Mouse (Mus musculus) heart, embryonic 16.5 days (tissue): Measurements from ENCODE around the gene Rufy2. TPM values are rescaled to one million over a fixed set of nuclear protein-coding genes. Genes with fewer than 3 reads are reported as not detected.
A peak's percentile ranks its signal among the peaks of the same experiment; 100 is the strongest.

Experiments
- ATAC-seq: fragments of 200-750 bp; cut with Nextera tagmentation; replicated peaks from 2 replicates; pipeline ENCODE4 v1.8.0; 2017; ENCODE audit warnings: moderate number of reproducible peaks; ENCODE audit not compliant: insufficient read depth, low FRiP score; ENCODE audit errors: extremely low read depth
- H3K27ac ChIP-seq: fragments of 300-500 bp; sonication (generic); 2 replicates; pipeline ENCODE4 v1.5.1; 2014; ENCODE audit warnings: mild to moderate bottlenecking, low read length, control low read depth, moderate library complexity
- H3K27me3 ChIP-seq: fragments of 300-500 bp; sonication (generic); 2 replicates; pipeline ENCODE4 v1.6.1; 2014; ENCODE audit warnings: low read length, mixed read lengths; ENCODE audit not compliant: control insufficient read depth, insufficient read depth
- H3K36me3 ChIP-seq: fragments of 300-500 bp; sonication (generic); 2 replicates; pipeline ENCODE4 v1.6.1; 2014; ENCODE audit not compliant: control insufficient read depth, insufficient read depth
- H3K4me1 ChIP-seq: fragments of 300-500 bp; sonication (generic); 2 replicates; pipeline ENCODE4 v1.6.1; 2014; ENCODE audit warnings: low read length, mixed read lengths; ENCODE audit not compliant: control insufficient read depth, insufficient read depth
- H3K4me2 ChIP-seq: fragments of 300-500 bp; sonication (generic); 2 replicates; pipeline ENCODE4 v1.6.1; 2014; ENCODE audit warnings: low read depth, mild to moderate bottlenecking, control low read depth, low read length
- H3K4me3 ChIP-seq: fragments of 300-500 bp; sonication (generic); 2 replicates; pipeline ENCODE4 v1.5.1; 2014; ENCODE audit warnings: mild to moderate bottlenecking, control low read depth, low read length
- H3K9ac ChIP-seq: fragments of 300-500 bp; sonication (generic); 2 replicates; pipeline ENCODE4 v1.6.1; 2014; ENCODE audit warnings: low read length, control low read depth
- H3K9me3 ChIP-seq: fragments of 300-500 bp; sonication (generic); replicated peaks from 2 replicates; pipeline ENCODE4 v1.6.1; 2016; ENCODE audit warnings: low read length; ENCODE audit not compliant: control insufficient read depth
- WGBS: fragments of 180-500 bp; shearing (Covaris S2); extraction: QIAGEN DNeasy Blood & Tissue Kit; methylation state at CpG from one replicate; pipeline ENCODE4 v1.1.7; 2014; 5-methylcytosine and 5-hydroxymethylcytosine counted together
- polyA plus RNA-seq: library from polyadenylated mRNA; unstranded; fragments of >200 nt; fragmentation: Nextera tagmentation; extraction: Ambion mirVana; gene quantifications from 2 replicates; pipeline ENCODE4 v1.2.1, GENCODE M21; 2015

The Rufy2 gene
- polyA plus RNA-seq, 1 experiment from 2014 or later, result 16.5 TPM

GRCm38 (mm10) chr10:63023121-63023748 is 43.2 kb downstream of the Rufy2 start:
- under 1% methylated on average over 66 of the region's 68 CpGs for WGBS

GRCm38 (mm10) chr10:63023749-63024579 is 43.9 kb downstream of the Rufy2 start, which contains the start of the genes Hnrnph3 and Pbld2:
TSS of gene Hnrnph3 (minus strand) at chr10:63024217.
TSS of gene Pbld2 (plus strand) at chr10:63024315.
- Histone ChIP-seq H3K9me3 (no peaks in the 10 kb centered on the region), H3K9ac (peak within 1 kb of the TSS; percentile 100), H3K27ac (peak within 1 kb of the TSS; percentile 99), H3K4me1 (peaks cover 26% of the 10 kb centered on the region), H3K27me3 (no peaks in the 10 kb centered on the region), H3K36me3 (no peaks in the 10 kb centered on the region), H3K4me3 (peak within 1 kb of the TSS; percentile 98), H3K4me2 (peak within 1 kb of the TSS; percentile 84)
- peak; percentile 94 for ATAC-seq
- under 1% methylated on average over 69 of the region's 69 CpGs for WGBS

More at GRCm38 (mm10) chr10:63023121-63023748, 43.2 kb downstream of the Rufy2 start:
- peak overlapping the region; percentile 100 for H3K9ac ChIP-seq
- peak overlapping the region; percentile 98 for H3K4me3 ChIP-seq
- H3K4me1 ChIP-seq, result peaks cover 29% of the 10 kb centered on the region
- no peaks in the 10 kb centered on the region for H3K9me3 ChIP-seq
- no peaks in the 10 kb centered on the region for H3K36me3 ChIP-seq
- H3K4me2 ChIP-seq, result peak overlapping the region; percentile 74
- H3K27me3 ChIP-seq, result no peaks in the 10 kb centered on the region
- peak; percentile 34 for ATAC-seq
- H3K27ac ChIP-seq, result peak overlapping the region; percentile 99

- H3K36me3 ChIP-seq, result no peaks in the 10 kb centered on the region
- H3K27me3 ChIP-seq, result no peaks in the 10 kb centered on the region
- H3K4me2 ChIP-seq, result peak overlapping the region; percentile 84
- ATAC-seq, result peak; percentile 63
- under 1% methylated on average over 8 of the region's 8 CpGs for WGBS
- peak overlapping the region; percentile 99 for H3K27ac ChIP-seq
- peak overlapping the region; percentile 81 for H3K9ac ChIP-seq
- H3K9me3 ChIP-seq, result no peaks in the 10 kb centered on the region
- peak overlapping the region; percentile 98 for H3K4me3 ChIP-seq
- peaks cover 25% of the 10 kb centered on the region for H3K4me1 ChIP-seq
Measured at GRCm38 (mm10) chr10:63024580-63024910, 44.5 kb downstream of the Rufy2 start.

- peaks cover 24% of the 10 kb centered on the region for H3K4me1 ChIP-seq
- H3K27ac ChIP-seq, result peak overlapping the region; percentile 99
- 45% methylated on average over 2 of the region's 2 CpGs for WGBS
- H3K4me3 ChIP-seq, result peak overlapping the region; percentile 98
- H3K9ac ChIP-seq, result peak overlapping the region; percentile 81
- H3K9me3 ChIP-seq, result no peaks in the 10 kb centered on the region
- H3K27me3 ChIP-seq, result no peaks in the 10 kb centered on the region
- ATAC-seq, result no peak
- no peaks in the 10 kb centered on the region for H3K36me3 ChIP-seq
- peak overlapping the region; percentile 84 for H3K4me2 ChIP-seq
Measured at GRCm38 (mm10) chr10:63025016-63025415, 45.0 kb downstream of the Rufy2 start.

- WGBS, result 80% methylated on average over 6 of the region's 6 CpGs
- ATAC-seq, result no peak
- no peaks in the 10 kb centered on the region for H3K9me3 ChIP-seq
- peak overlapping the region; percentile 84; the same call in 1 of the 2 replicates for H3K4me2 ChIP-seq
- peak overlapping the region; percentile 99 for H3K27ac ChIP-seq
- no peaks in the 10 kb centered on the region for H3K36me3 ChIP-seq
- H3K9ac ChIP-seq, result no peak overlapping the region
- H3K4me3 ChIP-seq, result no peak overlapping the region
- no peaks in the 10 kb centered on the region for H3K27me3 ChIP-seq
- peaks cover 21% of the 10 kb centered on the region for H3K4me1 ChIP-seq
Measured at GRCm38 (mm10) chr10:63025491-63026011, 45.5 kb downstream of the Rufy2 start.

- peaks cover 17% of the 10 kb centered on the region for H3K4me1 ChIP-seq
- no peak for ATAC-seq
- no peaks in the 10 kb centered on the region for H3K27me3 ChIP-seq
- no peaks in the 10 kb centered on the region for H3K36me3 ChIP-seq
- no peaks in the 10 kb centered on the region for H3K9me3 ChIP-seq
- H3K4me2 ChIP-seq, result no peak overlapping the region
- 58% methylated on average over 8 of the region's 8 CpGs for WGBS
- H3K27ac ChIP-seq, result no peak overlapping the region
- H3K4me3 ChIP-seq, result no peak overlapping the region
- H3K9ac ChIP-seq, result no peak overlapping the region
Measured at GRCm38 (mm10) chr10:63026156-63026794, 46.3 kb downstream of the Rufy2 start.

- H3K9ac ChIP-seq, result no peak overlapping the region
- no peaks in the 10 kb centered on the region for H3K9me3 ChIP-seq
- no peaks in the 10 kb centered on the region for H3K36me3 ChIP-seq
- ATAC-seq, result no peak
- 85% methylated on average over 6 of the region's 6 CpGs for WGBS
- H3K4me1 ChIP-seq, result peaks cover 13% of the 10 kb centered on the region
- H3K4me3 ChIP-seq, result no peak overlapping the region
- no peak overlapping the region for H3K27ac ChIP-seq
- H3K27me3 ChIP-seq, result no peaks in the 10 kb centered on the region
- H3K4me2 ChIP-seq, result no peak overlapping the region
Measured at GRCm38 (mm10) chr10:63026795-63027160, 46.8 kb downstream of the Rufy2 start.

- Histone ChIP-seq H3K9ac (no peak overlapping the region), H3K27me3 (no peaks in the 10 kb centered on the region), H3K4me1 (peaks cover 9% of the 10 kb centered on the region), H3K36me3 (no peaks in the 10 kb centered on the region), H3K4me3 (no peak overlapping the region), H3K4me2 (no peak overlapping the region), H3K9me3 (no peaks in the 10 kb centered on the region), H3K27ac (no peak overlapping the region)
- no peak for ATAC-seq
- 91% methylated on average over 10 of the region's 10 CpGs for WGBS
Measured at GRCm38 (mm10) chr10:63027376-63028161, 47.5 kb downstream of the Rufy2 start.
